Mouse (Mus musculus): Measurements from ENCODE around the gene Klf2. TPM values are rescaled to one million over a fixed set of nuclear protein-coding genes. Genes with fewer than 3 reads are reported as not detected.

Klf2 gene
- polyA plus RNA-seq, 1 experiment from 2014 or later, result 6.0 TPM

DNA sequence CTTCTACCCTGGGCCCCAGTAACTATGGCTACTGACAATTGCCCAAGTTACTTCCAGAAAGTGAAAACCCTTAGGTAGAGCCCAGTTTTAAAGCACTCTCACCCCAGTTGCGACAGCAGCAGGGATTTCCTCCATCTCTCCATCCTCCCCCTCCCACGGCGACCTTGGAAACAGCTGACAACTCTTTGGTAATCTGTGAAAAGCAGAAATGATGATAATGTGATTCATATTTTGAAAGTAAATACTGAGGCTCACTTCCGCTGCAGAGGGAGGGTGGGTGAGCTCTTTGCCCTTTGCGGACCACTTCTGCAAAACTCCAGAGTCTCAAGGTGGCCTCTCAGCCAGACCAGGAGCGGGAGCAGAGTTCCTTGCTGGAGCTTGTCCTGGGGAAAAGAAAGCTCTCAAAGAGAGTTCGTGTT lies 3.6 kb downstream of the Klf2 start:
- Histone ChIP-seq H3K27me3 (ENCODE audit: control insufficient read depth, insufficient read depth, low read length) (peaks cover 29% of the 10 kb centered on the region), H3K4me3 (ENCODE audit: low read depth, low read length) (no peak overlapping the region), H3K9ac (ENCODE audit: low read length) (no peak overlapping the region), H3K36me3 (ENCODE audit: control insufficient read depth, insufficient read depth, low read length) (no peaks in the 10 kb centered on the region), H3K27ac (ENCODE audit: low read depth, low read length) (no peak overlapping the region), H3K9me3 (ENCODE audit: control insufficient read depth, low read length) (no peaks in the 10 kb centered on the region), H3K4me2 (ENCODE audit: low read depth) (no peak overlapping the region), H3K4me1 (ENCODE audit: control insufficient read depth, insufficient read depth, low read length) (peaks cover 8% of the 10 kb centered on the region; the same call in 1 of the 2 replicates)
- no peak for ATAC-seq (ENCODE audit: insufficient read depth, low FRiP score, low TSS enrichment)
- no peak for DNase-seq (ENCODE audit: low spot score)
- WGBS, result 85% methylated on average over 7 of the region's 7 CpGs

DNA sequence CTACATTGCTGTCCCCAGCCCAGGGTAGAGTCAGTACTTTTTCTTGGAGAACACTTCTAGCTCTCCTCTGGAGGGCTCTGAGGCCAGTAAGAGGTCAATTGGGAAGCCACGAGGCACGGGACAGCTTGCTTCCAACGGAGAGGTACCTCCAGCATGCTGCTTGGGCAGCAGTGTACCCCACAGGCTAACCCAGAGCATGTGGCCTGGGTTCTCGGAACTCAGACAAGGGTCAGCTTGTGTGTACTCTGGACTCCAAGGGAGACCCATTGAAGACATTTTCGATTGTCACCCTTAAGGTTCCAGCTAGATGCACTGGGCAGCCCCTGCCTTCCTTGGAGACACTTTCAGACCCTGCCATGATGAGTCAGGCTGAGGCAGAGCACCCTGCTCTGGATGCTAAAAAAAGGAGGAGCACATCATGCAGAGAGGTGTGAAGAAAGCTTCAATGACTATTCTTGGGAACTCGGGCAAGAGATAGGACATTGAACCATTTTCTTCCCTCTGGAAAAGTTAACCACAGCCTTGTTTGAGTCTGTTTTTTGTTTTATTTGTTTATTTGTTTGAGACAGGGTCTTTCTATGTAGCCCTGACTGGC lies 4.4 kb downstream of the Klf2 start:
- peaks cover 8% of the 10 kb centered on the region; the same call in 1 of the 2 replicates for H3K4me1 ChIP-seq (ENCODE audit: control insufficient read depth, insufficient read depth, low read length)
- ATAC-seq (ENCODE audit: insufficient read depth, low FRiP score, low TSS enrichment), result no peak
- H3K9me3 ChIP-seq (ENCODE audit: control insufficient read depth, low read length), result no peaks in the 10 kb centered on the region
- H3K4me3 ChIP-seq (ENCODE audit: low read depth, low read length), result no peak overlapping the region
- H3K9ac ChIP-seq (ENCODE audit: low read length), result no peak overlapping the region
- peaks cover 29% of the 10 kb centered on the region for H3K27me3 ChIP-seq (ENCODE audit: control insufficient read depth, insufficient read depth, low read length)
- H3K4me2 ChIP-seq (ENCODE audit: low read depth), result no peak overlapping the region
- H3K27ac ChIP-seq (ENCODE audit: low read depth, low read length), result no peak overlapping the region
- DNase-seq (ENCODE audit: low spot score), result no peak
- 62% methylated on average over 6 of the region's 6 CpGs for WGBS
- H3K36me3 ChIP-seq (ENCODE audit: control insufficient read depth, insufficient read depth, low read length), result no peaks in the 10 kb centered on the region

DNA sequence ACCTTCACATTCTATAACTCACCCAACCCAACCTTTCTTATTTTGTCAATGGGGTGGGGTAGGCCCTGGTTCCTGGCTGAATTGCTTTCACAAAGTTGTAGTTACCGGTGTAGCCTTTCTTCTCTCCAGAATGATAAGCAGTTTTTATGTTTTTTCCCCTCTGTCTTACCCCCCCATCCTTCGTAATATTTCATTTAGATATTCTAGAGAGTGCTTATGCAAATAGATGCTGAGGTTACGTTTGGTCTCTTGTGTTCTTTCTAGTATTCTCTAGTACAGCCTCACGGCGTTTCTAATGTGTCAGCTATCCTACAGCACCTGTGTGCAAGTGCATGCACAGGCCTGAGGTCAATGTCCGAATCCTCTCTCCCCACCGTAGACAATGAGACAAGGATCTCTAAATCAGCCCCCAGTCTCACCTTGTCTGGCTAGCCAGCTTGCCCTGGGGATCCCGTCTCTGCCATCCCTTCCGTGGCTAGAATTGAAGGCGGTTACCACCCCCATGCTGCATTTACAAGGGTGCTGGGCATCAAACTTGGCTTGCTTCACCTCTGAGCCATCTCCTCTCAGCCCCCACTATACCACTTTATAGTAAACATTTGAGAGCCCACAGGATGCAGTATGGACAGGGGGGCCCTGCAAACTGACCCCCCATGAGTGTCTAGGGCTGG lies 5.3 kb downstream of the Klf2 start:
- H3K4me2 ChIP-seq (ENCODE audit: low read depth), result no peak overlapping the region
- H3K4me3 ChIP-seq (ENCODE audit: low read depth, low read length), result no peak overlapping the region
- no peak for ATAC-seq (ENCODE audit: insufficient read depth, low FRiP score, low TSS enrichment)
- H3K9me3 ChIP-seq (ENCODE audit: control insufficient read depth, low read length), result no peaks in the 10 kb centered on the region
- H3K9ac ChIP-seq (ENCODE audit: low read length), result no peak overlapping the region
- no peak for DNase-seq (ENCODE audit: low spot score)
- WGBS, result 89% methylated on average over 10 of the region's 10 CpGs
- peaks cover 5% of the 10 kb centered on the region; the same call in 1 of the 2 replicates for H3K4me1 ChIP-seq (ENCODE audit: control insufficient read depth, insufficient read depth, low read length)
- H3K27me3 ChIP-seq (ENCODE audit: control insufficient read depth, insufficient read depth, low read length), result peaks cover 25% of the 10 kb centered on the region
- H3K36me3 ChIP-seq (ENCODE audit: control insufficient read depth, insufficient read depth, low read length), result no peaks in the 10 kb centered on the region
- no peak overlapping the region for H3K27ac ChIP-seq (ENCODE audit: low read depth, low read length)

DNA sequence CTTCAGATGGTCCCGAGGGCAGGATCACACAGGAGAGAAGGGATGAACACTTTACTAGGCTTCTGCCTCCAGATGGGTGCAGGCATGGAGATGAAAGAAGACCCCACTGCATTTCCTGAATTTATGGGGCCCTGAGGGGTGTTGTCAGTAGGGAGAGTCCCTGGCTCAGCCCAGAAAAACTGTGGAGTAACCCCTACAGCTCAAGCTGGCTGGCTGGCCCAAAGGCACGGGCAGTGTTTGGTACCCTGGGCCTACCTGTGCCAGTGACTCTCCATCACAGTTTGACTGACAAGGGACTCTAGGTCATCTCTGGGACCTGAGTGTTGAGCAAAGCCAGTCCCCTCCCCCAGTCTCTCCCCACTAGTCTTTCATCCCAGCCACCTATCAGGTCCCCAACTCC lies 5.9 kb downstream of the Klf2 start:
- Histone ChIP-seq H3K4me3 (ENCODE audit: low read depth, low read length) (no peak overlapping the region), H3K4me2 (ENCODE audit: low read depth) (no peak overlapping the region), H3K9me3 (ENCODE audit: control insufficient read depth, low read length) (no peaks in the 10 kb centered on the region), H3K27ac (ENCODE audit: low read depth, low read length) (no peak overlapping the region), H3K27me3 (ENCODE audit: control insufficient read depth, insufficient read depth, low read length) (peaks cover 19% of the 10 kb centered on the region), H3K9ac (ENCODE audit: low read length) (no peak overlapping the region), H3K36me3 (ENCODE audit: control insufficient read depth, insufficient read depth, low read length) (no peaks in the 10 kb centered on the region), H3K4me1 (ENCODE audit: control insufficient read depth, insufficient read depth, low read length) (peaks cover 4% of the 10 kb centered on the region; the same call in 1 of the 2 replicates)
- DNase-seq (ENCODE audit: low spot score) (no peak), ATAC-seq (ENCODE audit: insufficient read depth, low FRiP score, low TSS enrichment) (no peak)
- 69% methylated on average over 2 of the region's 2 CpGs for WGBS

DNA sequence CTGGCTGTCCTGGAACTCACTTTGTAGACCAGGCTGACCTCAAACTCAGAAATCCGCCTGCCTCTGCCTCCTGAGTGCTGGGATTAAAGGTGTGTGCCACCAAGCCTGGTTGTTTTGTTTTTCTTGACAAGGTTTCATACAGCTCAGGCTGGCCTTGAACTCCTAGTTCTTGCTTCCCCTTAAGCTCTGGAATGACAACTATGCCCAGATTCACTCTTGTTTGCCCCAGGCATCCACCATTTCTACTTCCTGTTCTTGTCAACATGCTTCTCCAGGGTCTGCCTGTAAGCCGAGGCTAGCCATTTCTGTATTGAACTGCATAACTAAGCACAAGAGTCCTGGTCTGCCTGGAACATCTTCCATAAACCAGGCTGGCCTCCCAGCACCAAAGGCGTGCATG lies 10.3 kb downstream of the Klf2 start:
- Histone ChIP-seq H3K4me3 (ENCODE audit: low read depth, low read length) (no peak overlapping the region), H3K9ac (ENCODE audit: low read length) (no peak overlapping the region), H3K27ac (ENCODE audit: low read depth, low read length) (no peak overlapping the region), H3K9me3 (ENCODE audit: control insufficient read depth, low read length) (no peaks in the 10 kb centered on the region), H3K4me1 (ENCODE audit: control insufficient read depth, insufficient read depth, low read length) (no peaks in the 10 kb centered on the region), H3K36me3 (ENCODE audit: control insufficient read depth, insufficient read depth, low read length) (no peaks in the 10 kb centered on the region), H3K27me3 (ENCODE audit: control insufficient read depth, insufficient read depth, low read length) (no peaks in the 10 kb centered on the region), H3K4me2 (ENCODE audit: low read depth) (no peak overlapping the region)
- DNase-seq (ENCODE audit: low spot score) (no peak), ATAC-seq (ENCODE audit: insufficient read depth, low FRiP score, low TSS enrichment) (no peak)
- WGBS, result 86% methylated on average over 3 of the region's 3 CpGs

DNA sequence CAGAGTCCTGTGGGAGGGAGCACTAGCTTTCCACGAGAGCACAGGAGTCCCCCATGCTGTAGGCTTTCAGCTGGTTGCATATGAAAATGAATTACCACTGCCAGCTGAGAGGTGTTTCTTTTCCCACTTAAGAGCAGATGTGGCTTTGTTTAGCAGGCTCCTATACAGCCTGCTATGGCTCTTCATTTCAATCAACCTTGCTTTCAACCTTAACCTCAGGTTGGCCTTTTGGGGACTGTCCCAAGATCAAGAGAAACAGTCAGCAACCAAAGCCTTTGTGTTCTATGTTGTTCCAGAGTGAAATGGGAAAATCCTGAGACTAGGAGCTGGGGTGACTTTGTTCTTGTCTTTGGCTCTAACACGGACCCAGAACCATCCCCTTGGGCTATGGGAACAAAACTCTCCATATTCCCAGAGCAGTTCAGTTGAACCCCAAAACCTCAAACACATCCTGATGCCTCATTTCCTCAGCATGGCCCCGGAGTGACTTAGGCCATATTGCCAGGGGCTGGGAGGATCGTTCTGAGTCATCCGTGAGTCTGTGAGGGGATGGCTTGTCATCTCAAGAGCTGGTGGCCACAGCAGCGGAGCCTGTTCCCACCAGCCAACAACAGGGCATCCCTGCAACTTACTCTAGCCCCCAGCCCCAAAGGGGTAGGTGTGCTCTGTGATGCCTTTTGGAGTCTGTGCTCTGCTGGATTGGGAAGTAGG lies 12.1 kb downstream of the Klf2 start:
- no peak for DNase-seq (ENCODE audit: low spot score)
- Histone ChIP-seq H3K27me3 (ENCODE audit: control insufficient read depth, insufficient read depth, low read length) (no peaks in the 10 kb centered on the region), H3K27ac (ENCODE audit: low read depth, low read length) (no peak overlapping the region), H3K9me3 (ENCODE audit: control insufficient read depth, low read length) (no peaks in the 10 kb centered on the region), H3K4me1 (ENCODE audit: control insufficient read depth, insufficient read depth, low read length) (no peaks in the 10 kb centered on the region), H3K9ac (ENCODE audit: low read length) (no peak overlapping the region), H3K36me3 (ENCODE audit: control insufficient read depth, insufficient read depth, low read length) (no peaks in the 10 kb centered on the region), H3K4me2 (ENCODE audit: low read depth) (no peak overlapping the region), H3K4me3 (ENCODE audit: low read depth, low read length) (no peak overlapping the region)
- WGBS, result 86% methylated on average over 6 of the region's 6 CpGs
- no peak for ATAC-seq (ENCODE audit: insufficient read depth, low FRiP score, low TSS enrichment)

DNA sequence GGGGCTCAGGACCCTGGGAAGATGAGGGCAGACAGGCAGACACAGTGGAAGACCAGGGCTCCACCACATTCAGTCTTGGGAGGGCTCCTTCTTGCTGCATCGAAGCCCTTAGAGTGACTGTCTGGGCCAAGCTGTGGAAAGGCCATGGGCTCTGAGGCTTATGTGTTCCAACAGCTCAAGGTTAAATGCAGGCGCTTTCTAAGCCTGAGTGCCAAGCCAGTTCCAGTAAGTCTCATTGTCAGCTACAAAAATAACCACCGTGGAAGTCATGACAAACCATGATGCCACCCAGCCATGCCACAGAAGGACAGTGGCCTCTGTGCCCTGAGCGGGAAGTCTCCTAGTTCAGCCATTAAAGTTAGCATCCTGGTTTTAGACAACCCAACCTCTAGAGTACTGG lies 12.8 kb downstream of the Klf2 start:
- no peaks in the 10 kb centered on the region for H3K4me1 ChIP-seq (ENCODE audit: control insufficient read depth, insufficient read depth, low read length)

DNA sequence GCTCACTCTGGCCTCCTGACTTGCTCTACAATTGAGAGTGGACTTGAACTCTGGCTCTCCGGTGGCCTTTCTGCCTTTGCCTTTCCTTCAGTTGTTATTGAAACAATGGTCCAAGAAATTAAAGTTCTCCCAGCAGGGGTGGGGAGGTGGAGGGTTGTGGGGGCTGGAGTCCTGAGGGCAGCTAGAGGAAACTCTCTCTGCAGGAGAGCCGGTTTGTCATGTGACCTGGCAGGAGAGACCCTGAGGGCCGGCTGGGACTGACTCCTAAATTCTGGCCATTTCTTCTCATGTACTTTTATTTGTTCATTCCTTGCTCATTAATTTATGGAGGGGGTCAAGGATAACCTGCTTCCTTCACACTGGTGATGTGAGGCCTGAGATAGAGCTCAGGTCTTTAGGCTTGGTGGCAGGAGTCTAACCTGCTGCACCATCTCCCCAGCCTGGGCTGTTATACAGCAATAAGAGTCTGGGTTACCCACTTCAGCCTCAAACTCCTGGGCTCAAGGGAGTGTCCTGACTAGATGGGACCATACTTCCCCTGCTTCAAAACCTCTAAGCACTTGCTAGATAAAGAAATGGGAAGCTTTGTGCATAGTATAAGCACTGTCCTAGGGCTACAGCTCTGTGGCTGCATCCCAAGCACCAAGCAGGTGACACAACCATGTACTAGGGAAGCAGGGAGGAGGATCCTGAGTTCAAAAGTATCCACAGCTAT lies 14.8 kb downstream of the Klf2 start:
- Histone ChIP-seq H3K9me3 (ENCODE audit: control insufficient read depth, low read length) (no peaks in the 10 kb centered on the region), H3K4me3 (ENCODE audit: low read depth, low read length) (no peak overlapping the region)
- WGBS, result 32% methylated on average over 3 of the region's 3 CpGs

More for the DNA sequence above, 12.8 kb downstream of the Klf2 start:
- H3K27me3 ChIP-seq (ENCODE audit: control insufficient read depth, insufficient read depth, low read length), result no peaks in the 10 kb centered on the region
- H3K9ac ChIP-seq (ENCODE audit: low read length), result no peak overlapping the region
- H3K4me2 ChIP-seq (ENCODE audit: low read depth), result no peak overlapping the region
- ATAC-seq (ENCODE audit: insufficient read depth, low FRiP score, low TSS enrichment) (no peak), DNase-seq (ENCODE audit: low spot score) (no peak)
- H3K36me3 ChIP-seq (ENCODE audit: control insufficient read depth, insufficient read depth, low read length), result no peaks in the 10 kb centered on the region
- 92% methylated on average over 4 of the region's 4 CpGs for WGBS
- no peak overlapping the region for H3K27ac ChIP-seq (ENCODE audit: low read depth, low read length)
- no peak overlapping the region for H3K4me3 ChIP-seq (ENCODE audit: low read depth, low read length)
- no peaks in the 10 kb centered on the region for H3K9me3 ChIP-seq (ENCODE audit: control insufficient read depth, low read length)

More for the DNA sequence above, 14.8 kb downstream of the Klf2 start:
- Histone ChIP-seq H3K27ac (ENCODE audit: low read depth, low read length) (no peak overlapping the region), H3K4me1 (ENCODE audit: control insufficient read depth, insufficient read depth, low read length) (no peaks in the 10 kb centered on the region), H3K9ac (ENCODE audit: low read length) (no peak overlapping the region), H3K4me2 (ENCODE audit: low read depth) (no peak overlapping the region), H3K27me3 (ENCODE audit: control insufficient read depth, insufficient read depth, low read length) (no peaks in the 10 kb centered on the region), H3K36me3 (ENCODE audit: control insufficient read depth, insufficient read depth, low read length) (no peaks in the 10 kb centered on the region)
- ATAC-seq (ENCODE audit: insufficient read depth, low FRiP score, low TSS enrichment) (no peak), DNase-seq (ENCODE audit: low spot score) (no peak)

Measured in neural tube, embryonic 11.5 days (tissue).